Mouse (Mus musculus) adrenal gland, postnatal 36 days (tissue): Measurements from ENCODE around the gene Ccdc149. TPM values are rescaled to one million over a fixed set of nuclear protein-coding genes. Genes with fewer than 3 reads are reported as not detected.

Source experiments
- DNase-seq, 2 experiments: peaks; one replicate each; pipeline ENCODE4 v3.0.0; 2021; ENCODE audit warnings: mixed read lengths in 1 of 2
- long read RNA-seq, 2 experiments: library from polyadenylated mRNA; stranded (forward); transcript quantifications; one replicate each; pipeline ENCODE4 v2.0.0; 2021; ENCODE audit warnings: borderline sequencing depth in 2 of 2
- total RNA-seq, 2 experiments: library from RNA; stranded (reverse); gene quantifications; 2 replicates each; pipeline ENCODE4 v1.2.3; 2021

The Ccdc149 gene
- total RNA-seq: 1 to 10 TPM; 4.9 to 8.3 TPM
- long read RNA-seq, experiment 1, transcript Ccdc149-201 (12 exons, 3,295 nt): major isoform, 9 of 14 reads
- long read RNA-seq, experiment 1, partial matches to known transcripts: 2 of 14 reads
- long read RNA-seq, experiment 1, other reads (novel, unspliced or antisense): 3 of 14 reads
- long read RNA-seq, experiment 2, partial matches to known transcripts: 1 of 5 reads
- long read RNA-seq, experiment 2, other reads (novel, unspliced or antisense): 1 of 5 reads

DNA sequence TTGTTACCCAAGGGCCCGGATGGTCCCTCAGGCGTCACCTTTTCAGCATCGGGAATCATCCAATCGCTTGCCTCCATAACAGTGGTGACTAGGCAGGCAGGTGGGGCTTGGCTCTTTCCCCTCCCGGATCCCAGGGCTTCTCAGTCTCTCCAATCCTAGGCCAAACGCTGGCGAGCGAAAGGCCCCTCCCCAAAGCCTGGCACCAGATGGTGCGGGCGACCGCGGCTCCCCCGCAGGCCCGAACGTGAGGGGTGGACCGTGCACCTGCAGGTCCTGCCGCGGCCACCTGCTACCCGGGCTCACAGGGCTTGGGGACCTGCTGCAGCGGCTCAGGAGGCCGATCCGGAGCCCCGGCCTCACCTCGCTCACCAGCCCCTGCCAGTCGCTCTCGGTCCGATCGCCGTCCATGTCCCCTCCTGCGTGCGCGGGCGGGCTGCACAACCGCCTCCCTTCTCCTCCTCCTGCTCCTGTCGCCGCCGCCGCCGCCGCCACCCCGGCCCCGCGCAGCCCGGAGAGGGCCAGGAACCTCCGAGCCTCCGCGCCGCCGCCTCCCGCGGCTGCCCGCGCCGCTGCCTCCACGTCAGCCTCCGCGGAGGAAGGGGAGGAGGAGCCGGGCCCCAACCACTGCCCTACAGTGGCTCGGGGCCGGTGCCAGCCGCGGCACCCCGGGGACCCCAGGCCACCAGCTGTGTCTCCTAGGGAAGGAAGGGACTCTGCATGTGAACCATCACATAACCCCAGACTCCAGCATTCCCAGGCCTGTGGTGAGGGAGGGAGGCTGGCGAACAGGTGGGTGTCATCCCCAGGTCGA is at the start of gene Ccdc149:
Gene Ccdc149, minus strand, starts transcription at position 531 of the 811 bp plus-strand sequence.
- DNase-seq: peak; percentile 75 to 77

DNA sequence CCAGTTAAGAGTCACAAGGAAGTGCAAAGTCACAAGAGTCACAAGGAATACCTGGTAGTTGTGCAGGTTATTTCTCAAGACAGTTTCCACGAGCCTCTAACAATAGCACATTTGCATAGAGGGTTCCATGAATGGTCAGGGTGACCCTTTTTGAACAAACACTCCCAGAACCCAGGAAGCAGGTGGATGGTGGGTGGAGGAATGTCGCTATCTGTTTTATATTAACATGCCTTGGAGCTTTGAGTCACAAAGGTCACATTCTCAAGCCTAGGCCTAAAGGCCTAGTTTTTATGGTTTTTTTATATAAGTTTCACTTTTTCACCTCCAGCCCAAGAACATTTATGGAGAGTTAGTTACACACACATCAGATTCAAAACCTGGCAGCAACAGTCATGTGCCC is 48.6 kb upstream of the Ccdc149 start:
- DNase-seq: no peak

DNA sequence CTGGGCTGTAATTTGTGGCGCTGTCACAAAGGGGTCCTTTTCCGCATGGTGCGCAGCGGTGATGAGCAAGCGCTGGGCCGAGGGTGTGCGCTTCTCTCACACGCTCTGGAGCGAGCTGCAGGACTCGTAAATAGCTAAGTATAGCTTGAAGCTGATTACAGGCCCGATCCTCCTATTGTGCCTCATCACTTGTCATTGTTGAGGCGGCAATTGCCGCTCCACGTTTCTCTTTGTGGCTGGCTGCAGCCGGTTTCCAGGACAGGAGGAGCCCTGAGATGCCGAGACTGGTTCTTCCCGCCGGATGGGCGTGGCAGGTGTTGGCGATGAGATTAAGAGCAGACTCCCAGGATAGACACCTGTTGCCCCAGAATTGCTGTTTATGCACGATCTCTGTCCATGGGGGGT is 44.8 kb upstream of the Ccdc149 start:
- DNase-seq: peak in 1 of 2 experiments; percentile 6

DNA sequence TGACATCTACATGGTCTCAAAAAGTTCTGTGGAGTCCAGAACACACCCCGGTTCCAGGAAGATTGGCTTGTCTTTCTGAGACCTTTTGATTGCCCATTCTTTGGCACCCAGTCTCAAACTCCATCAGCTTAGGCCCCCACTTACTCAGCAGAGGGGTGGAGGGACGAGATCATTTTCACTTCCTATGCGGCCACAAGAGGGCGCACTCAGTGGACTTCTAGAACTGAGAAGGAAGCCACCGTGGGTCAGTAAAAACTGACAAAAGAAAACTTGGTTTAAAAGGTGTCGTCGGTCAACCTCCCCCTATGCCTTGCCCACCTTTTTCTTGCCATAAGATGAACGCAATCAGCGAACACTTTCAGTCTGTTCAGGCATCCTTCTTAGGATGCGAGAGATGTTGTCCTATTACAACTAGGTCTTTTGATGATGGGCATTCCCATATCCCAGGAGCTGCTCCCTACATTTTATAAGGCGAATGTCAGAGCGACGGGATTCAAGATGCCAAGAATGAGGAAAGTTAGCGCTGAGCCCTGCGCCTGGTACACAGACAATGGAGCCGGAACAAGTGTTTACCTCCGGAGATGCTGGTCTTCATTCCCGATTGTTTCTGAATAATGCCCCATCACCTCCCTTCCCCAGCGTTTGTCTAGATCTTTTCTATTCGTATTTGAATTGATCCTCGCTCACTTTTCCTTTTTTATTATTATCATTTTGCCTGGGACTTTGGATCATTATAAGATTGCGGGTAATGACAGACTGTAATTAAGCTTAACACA is 44.1 kb upstream of the Ccdc149 start:
- peak; percentile 71 to 76 for DNase-seq

DNA sequence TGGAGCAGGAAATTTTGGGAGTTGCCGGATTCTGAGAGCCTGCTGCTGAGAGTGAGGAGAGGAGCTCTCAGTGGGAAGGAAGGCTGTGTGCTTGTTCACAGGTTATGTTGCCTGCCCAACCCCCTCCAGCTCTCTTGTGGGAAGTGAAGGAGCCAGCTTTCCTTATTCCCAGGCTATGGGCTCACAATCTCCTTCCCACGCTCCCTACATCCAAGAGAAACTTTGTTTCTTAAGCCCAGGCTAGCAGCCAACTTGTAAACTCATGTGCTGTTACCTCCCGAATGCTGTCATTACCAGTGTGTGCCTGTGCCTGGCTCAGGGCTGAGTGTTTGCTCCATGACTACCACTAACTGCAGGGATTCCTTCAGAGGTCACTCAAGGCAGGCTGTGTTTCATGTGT is 39.8 kb upstream of the Ccdc149 start:
- no peak for DNase-seq

DNA sequence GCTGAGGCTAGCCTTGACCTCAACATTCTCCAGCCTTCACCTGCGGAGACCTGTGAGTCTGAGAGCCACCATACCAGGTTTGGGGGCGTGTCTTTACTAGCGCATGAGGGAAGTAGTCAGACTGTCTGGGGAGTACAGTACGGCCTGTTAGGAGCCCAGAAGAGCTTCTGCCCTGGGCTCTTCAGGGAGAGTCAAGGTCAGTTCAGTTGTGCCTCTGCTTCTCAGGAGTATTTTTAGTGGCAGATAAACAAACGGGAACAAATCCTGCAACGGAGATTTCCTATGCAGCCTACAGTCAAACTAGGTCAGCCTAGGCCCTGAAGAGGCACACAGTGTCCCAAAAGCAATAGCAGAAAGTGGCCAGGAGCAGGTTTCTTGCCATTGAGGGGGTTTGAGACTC is 38.1 kb upstream of the Ccdc149 start:
- peak in 1 of 2 experiments; percentile 11 for DNase-seq

DNA sequence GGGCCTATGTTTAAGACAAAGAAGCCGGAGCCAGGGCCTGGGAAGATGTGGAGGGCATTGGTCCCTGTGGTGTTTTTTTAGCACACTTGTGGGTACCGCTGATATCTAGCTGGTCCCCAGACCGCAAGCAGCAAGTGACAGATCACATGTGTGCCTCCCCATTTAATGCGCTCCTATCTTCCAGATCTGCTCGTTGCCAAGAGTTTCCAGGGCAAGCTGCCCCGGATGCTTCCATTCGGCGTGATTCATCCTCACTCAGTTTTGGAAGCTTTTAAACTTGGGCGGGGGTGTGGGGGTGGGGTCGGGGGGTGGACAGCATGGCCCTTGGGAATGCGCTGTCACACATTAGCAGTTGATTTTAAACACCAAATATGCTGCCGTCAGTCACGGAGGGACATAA is 33.3 kb upstream of the Ccdc149 start:
- no peak for DNase-seq

DNA sequence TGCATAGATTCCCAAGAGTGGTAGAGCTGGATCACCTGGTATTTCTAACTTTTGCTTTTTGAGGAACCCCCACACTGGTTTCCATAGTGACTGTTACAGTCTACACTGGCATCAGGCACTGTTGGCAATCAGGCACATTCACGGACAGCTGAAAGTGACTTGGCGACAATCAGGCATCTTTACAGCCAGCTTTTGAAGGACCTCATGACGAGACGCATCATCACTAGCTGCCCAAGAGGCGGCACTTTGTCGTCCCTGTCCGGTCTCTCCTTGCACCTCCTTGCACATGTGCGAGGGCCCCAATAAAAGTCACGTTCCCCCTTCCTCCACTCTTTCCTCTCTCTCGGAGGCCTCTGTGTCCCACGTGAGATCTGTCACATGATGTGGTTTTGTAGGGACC is 32.8 kb upstream of the Ccdc149 start:
- DNase-seq: no peak

DNA sequence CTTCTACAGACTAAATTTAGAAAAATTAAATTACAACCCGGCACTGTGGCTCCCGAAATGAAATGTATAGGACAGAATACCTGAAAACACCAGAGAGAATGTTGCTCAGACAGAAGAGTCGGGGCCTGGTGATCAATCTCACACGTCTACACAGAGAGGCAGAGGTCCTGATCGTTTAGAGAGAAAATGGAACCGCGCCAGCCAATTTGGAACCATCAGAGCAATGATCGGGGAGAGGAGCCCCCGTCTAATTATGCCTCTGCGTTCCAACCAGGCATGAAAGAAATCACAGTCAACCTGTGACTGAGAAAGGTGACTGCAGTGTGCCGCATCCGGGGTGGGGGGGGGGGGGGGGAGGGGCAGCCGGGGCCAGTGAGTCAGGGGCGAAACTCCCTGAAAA is 24.4 kb upstream of the Ccdc149 start:
- DNase-seq: no peak

DNA sequence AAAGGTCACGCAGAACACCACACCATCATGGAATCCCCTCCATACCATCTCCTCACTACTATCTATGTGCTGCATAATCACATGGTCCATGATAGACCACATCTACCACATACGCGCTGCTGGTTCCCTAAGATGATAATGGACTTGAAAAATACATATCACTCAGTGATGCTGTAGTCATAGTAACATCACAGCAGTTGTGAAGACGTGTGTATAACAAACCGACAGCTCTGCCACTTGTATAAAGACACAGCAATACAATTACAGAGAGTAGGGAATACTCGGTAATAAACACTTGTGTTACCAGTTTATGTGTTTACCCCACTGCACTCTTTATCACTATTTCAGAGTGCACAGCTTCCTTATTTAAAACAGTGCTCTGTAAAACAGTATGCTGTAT is 20.2 kb upstream of the Ccdc149 start:
- no peak for DNase-seq

DNA sequence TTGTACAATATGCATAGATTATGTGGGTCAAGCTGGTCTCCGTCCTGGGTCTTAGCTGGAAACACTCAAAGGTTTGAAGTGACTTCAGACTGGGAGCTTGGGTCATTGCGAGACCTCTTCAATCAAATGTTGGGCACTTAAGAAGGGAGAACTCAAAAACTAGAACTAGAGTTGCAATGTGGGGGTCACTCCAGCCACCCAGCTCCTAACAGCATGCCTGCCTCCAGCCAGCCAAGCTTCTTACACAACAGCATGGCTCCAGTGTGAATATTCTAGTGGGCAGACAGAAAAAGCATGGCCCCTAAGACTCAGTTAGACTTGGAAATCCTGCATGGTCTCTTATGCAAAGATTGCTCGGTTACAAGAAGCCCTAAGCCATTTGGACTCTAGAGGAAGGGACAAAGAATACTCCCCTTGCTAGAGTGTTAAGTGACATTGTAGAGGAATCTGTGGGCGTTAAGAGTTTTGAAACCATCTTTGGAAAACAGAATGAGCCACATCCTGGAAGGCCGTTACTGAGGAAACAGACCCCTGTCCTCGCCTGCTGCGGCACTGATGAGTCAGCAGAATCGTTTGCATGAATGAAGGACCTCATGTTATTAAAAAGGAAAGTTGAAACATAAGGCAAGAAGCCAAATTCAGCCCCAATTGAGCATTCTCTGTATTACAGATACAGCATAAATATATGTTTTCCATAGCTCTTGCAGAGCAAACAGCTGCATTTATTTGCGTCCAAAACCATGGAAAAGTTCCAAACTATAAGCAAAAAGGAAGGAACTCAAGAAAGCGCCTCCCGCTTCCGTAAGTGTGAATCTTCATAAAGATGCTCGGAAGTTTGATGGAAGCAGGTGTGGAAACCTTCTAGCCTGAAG is 16.5 kb upstream of the Ccdc149 start:
- DNase-seq: no peak

DNA sequence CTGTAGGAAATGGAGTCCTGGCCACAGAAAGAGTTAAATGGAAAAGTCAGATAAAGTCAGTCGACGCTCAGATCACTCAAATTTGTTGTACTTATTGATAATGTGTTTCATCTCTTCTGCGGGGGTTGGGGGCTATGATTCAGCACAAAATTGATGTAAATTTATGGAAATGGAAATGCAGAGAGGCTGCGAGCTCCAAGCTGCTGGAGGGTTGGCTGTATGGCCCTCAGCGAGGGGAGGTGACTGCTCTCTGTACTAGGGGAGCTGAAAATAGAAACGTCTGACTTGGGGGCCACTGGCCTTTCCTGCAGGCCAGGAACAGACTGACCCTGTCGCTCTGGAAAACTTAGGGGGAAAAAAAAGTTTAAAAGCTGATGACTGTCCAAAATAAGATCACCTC is 5.5 kb upstream of the Ccdc149 start:
- peak in 1 of 2 experiments; percentile 12 for DNase-seq

DNA sequence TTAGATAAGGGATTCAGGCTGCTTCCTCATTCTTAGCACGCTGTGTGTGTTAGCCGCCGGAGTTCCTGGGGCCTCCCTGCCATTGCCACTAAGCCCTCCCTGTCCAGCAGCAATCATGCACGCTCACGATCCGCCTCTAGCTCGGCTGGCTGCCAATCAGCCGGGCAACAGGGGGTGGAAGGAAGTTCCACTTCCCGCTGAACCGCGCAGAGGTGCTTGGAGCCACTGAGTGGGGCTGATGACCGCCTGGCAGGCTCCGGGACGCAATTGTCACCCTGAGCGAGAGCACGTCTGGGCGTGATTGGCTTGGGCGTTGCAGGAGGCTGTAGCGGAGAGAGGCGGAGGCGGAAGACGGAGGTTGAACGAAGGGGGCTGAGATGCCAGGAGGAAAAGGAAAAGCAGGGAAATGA is 5.0 kb upstream of the Ccdc149 start:
- peak; percentile 90 to 91 for DNase-seq

DNA sequence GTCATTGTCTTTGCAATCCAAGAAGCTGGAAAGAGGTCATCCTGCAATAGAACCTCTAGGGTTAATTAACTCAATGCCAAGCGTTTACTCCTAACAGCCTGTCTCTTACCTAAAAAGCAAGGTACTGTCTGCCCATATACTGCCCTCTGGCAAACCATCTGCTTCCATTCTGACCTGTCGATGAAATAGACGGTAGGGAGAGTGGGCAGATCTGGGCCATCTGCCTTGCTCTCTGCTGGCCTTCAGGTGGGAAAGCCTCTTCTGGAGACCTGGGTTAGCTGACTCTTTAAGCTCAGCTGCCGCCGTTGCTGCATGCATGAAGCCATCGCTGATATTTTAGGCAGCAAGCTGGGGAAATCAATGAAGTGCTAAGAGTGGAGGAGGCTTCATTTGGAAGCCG is 2.7 kb upstream of the Ccdc149 start:
- DNase-seq: no peak

DNA sequence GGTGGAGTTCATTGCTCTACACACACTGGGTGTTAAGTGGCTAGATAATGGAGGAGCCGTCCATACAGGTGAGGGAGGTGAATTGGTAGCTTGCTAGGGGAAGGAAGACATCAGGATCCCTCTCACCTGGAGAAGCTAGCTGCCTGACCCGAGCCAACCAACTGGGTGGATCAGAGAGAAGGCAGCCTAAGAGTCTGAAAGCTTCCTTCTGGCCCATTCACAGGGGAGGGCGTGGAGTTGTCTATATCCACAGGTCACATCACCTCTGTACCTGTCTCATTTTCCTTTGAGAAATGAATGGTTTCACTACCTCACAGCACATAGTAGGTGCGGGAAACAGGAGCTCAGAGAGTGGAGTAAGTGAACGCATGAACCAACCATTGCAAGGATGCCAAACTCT is 770 bp downstream of the Ccdc149 start:
- no peak for DNase-seq

DNA sequence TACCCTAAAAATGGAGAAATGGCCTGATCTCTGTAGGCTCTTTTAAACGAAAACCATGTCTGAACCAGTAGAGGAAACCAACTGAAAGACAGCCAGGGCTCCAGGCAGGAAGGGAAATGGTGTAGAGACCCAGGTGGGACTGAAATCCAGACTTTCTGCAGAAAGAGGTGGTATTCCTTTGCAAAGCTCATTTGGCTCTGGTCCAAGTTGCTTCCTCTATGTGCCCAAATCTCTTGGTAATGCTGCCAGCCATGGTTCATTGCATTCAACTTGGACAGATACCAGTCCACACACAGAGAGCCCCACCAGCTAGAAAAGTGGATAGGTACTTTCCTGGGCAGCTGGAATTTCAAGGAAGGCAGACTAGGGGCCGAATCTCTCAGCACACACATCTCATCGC is 3.5 kb downstream of the Ccdc149 start:
- no peak for DNase-seq

DNA sequence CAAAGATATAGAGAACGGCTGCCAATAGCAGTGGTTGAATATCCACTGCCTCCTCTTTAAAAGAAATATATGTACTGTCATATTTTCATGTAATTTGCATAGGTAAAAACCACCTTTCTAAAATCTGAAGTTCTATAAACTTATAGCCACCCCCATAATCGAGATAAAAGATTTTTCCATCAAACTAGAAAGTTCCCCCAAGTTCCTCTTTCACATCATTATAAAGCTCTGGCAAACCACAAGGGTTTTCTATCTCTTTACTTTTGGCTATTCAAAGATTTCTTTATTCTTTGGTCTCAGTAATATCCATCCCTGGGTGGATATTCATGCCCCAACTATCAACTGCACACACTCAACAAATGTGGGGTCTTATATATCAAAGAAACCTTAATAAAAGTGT is 8.9 kb downstream of the Ccdc149 start:
- no peak for DNase-seq

DNA sequence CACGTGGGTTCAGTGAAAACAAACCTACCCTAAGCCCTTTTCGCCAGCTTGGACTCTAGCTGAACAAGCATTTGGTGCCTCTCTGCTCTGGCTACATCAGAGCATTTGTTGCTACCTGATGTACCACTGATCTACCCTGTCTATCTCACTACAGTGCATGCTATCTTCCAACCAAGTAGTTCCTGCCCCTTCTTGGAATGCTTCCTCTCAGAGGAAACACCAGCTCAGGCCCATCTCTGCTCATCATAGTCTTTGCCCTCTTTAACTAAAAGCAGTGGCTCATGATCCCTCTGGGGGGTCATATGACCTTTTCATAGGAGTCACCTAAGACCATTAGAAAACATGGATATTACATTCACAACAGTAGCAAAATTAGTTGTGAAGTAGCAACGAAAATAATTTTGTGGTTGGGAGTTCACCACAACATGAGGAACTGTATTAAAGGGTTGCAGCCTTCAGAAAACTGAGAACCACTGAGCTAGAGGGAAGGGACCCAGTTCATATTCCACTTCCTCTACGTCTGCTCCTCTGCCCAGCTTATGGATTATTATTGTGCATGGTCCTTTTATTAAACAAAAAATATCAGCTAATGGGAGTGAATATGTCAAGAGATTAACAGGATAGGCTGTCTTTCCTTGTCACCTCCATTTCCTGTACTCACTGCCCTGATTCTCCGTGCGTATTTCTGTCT is 9.7 kb downstream of the Ccdc149 start:
- no peak for DNase-seq

DNA sequence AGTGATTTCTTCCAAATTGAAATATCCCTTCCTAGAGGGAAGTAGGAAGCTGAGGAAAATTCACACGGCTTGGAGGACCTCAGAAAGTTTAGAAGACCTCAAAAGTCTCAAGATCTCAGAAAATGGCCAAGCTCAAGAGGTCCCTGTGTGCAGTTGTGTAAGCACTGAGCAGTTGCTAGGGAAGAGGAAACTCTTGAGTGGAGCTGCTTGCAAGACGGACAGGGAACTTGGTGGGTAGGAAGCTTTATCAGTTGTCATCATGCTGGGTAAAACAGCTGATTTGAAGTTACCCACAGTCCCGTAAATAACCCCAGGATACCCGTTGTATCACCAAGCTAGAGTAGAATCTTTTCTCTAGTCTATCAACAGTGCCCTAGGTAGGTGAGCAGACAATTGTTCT is 12.0 kb downstream of the Ccdc149 start:
- no peak for DNase-seq

DNA sequence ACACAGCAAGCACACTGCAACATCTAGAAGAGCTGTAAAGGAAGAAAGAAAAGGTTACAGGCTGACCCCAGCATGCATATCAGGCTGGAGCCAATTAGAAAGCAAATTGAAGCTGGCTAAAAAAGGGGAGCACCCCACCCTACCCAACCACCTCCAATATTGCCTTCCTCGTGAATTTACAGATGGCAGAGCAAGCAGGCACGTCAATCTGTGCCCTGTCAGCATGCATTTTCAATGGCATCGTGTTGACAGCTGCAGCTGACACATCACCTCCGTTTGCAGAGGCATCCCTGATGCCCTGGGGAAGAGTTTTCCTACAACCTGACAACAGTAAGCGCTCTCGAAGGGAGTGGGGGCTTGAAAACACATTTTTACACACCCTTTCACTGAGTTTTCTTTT is 14.2 kb downstream of the Ccdc149 start:
- DNase-seq: no peak

DNA sequence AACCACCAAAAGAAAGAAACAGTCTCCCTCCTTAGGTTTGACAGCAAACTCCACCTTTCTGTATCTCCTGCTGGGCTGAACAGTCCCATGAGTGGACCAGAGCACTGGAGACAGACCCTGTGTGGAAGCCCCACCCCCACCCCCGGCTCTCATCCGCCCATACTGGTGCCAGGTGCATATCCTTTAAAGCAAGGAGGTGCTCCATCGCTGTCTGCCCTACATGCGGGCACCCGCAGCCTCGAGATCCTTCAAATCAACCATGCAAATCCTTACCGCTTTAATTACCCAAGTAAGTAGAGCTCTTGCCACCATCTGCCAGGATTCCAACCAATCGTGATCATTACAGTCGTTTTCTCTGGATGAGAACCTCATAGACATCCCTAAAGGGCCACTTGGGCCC is 20.5 kb downstream of the Ccdc149 start:
- DNase-seq: no peak
